Mouse (Mus musculus) T-helper 17 cell (primary cell): Measurements from ENCODE around the gene Arhgap15.

Experiments
- in situ Hi-C, 2 experiments: fragments of 300-600 bp; cut with MboI, MseI; formaldehyde crosslinking; loops; 1 replicate in 1 of 2; 2 replicates in 1 of 2; pipeline ENCODE4 v1.15.1; 2025; ENCODE audit warnings: high pct_unique_total_duplicates in 2 of 2

The Arhgap15 gene

GRCm38 (mm10) chr2:44416331-44416730, 667.7 kb downstream of the Arhgap15 start:
- in situ Hi-C loops = no loop called here

- in situ Hi-C loops = no loop called here
Observed at GRCm38 (mm10) chr2:44419547-44420225, 671.1 kb downstream of the Arhgap15 start.

- in situ Hi-C loops = no loop called here
Observed at GRCm38 (mm10) chr2:44430521-44430920, 681.9 kb downstream of the Arhgap15 start.

GRCm38 (mm10) chr2:44436652-44437051, 688.0 kb downstream of the Arhgap15 start:
- in situ Hi-C loops = no loop called here

GRCm38 (mm10) chr2:44437496-44438057, 689.0 kb downstream of the Arhgap15 start:
- in situ Hi-C loops = no loop called here

GRCm38 (mm10) chr2:44438070-44438469, 689.4 kb downstream of the Arhgap15 start:
- in situ Hi-C loops = no loop called here

GRCm38 (mm10) chr2:44444938-44445337, 696.3 kb downstream of the Arhgap15 start:
- in situ Hi-C loops = no loop called here
